Mouse (Mus musculus) intestine, embryonic 15.5 days (tissue): ENCODE measurements around the gene Chmp6. TPM values are rescaled to one million over a fixed set of nuclear protein-coding genes. Genes with fewer than 3 reads are reported as not detected.

Source experiments
- ATAC-seq: fragments of 200-750 bp; cut with Nextera tagmentation; 2 replicates; pipeline ENCODE4 v1.8.0; 2017; ENCODE audit warnings: moderate TSS enrichment, moderate library complexity
- H3K27ac ChIP-seq: fragments of 300-500 bp; sonication (generic); 2 replicates; pipeline ENCODE4 v1.5.1; 2015; ENCODE audit warnings: mild to moderate bottlenecking, inconsistent platforms
- H3K27me3 ChIP-seq: fragments of 300-500 bp; sonication (generic); replicated peaks from 2 replicates; pipeline ENCODE4 v1.6.1; 2015; ENCODE audit warnings: inconsistent platforms
- H3K36me3 ChIP-seq: fragments of 300-500 bp; sonication (generic); 2 replicates; pipeline ENCODE4 v1.6.1; 2015; ENCODE audit warnings: inconsistent platforms
- H3K4me1 ChIP-seq: fragments of 300-500 bp; sonication (generic); replicated peaks from 2 replicates; pipeline ENCODE4 v1.6.1; 2015; ENCODE audit warnings: inconsistent platforms
- H3K4me2 ChIP-seq: fragments of 300-500 bp; sonication (generic); replicated peaks from 2 replicates; pipeline ENCODE4 v1.6.1; 2015; ENCODE audit warnings: mild to moderate bottlenecking, inconsistent platforms
- H3K4me3 ChIP-seq: fragments of 300-500 bp; sonication (generic); replicated peaks from 2 replicates; pipeline ENCODE4 v1.5.1; 2015; ENCODE audit warnings: inconsistent platforms
- H3K9ac ChIP-seq: fragments of 300-500 bp; sonication (generic); 2 replicates; pipeline ENCODE4 v1.6.1; 2015; ENCODE audit warnings: inconsistent platforms
- H3K9me3 ChIP-seq: fragments of 300-500 bp; sonication (generic); 2 replicates; pipeline ENCODE4 v1.6.1; 2016; ENCODE audit warnings: inconsistent platforms
- WGBS: fragments of 180-500 bp; shearing (Covaris S2); methylation state at CpG from one replicate; pipeline ENCODE4 v1.1.7; 2015; 5-methylcytosine and 5-hydroxymethylcytosine counted together
- polyA plus RNA-seq: library from polyadenylated mRNA; unstranded; fragments of >200 nt; fragmentation: Nextera tagmentation; extraction: Ambion mirVana; gene quantifications from 2 replicates; pipeline ENCODE4 v1.2.1, GENCODE M21; 2015

The Chmp6 gene
- polyA plus RNA-seq, 1 experiment from 2014 or later, result 88.0 TPM

- Histone ChIP-seq H3K9me3 (no peaks in the 10 kb centered on the region), H3K4me1 (peaks cover 71% of the 10 kb centered on the region), H3K36me3 (no peaks in the 10 kb centered on the region), H3K9ac (peak overlapping the region; percentile 66; the same call in 1 of the 2 replicates), H3K27me3 (no peaks in the 10 kb centered on the region), H3K27ac (peak overlapping the region; percentile 85), H3K4me2 (peak overlapping the region; percentile 90), H3K4me3 (peak overlapping the region; percentile 74)
- ATAC-seq, result no peak
- 3% methylated on average over 8 of the region's 8 CpGs for WGBS
Observed at GRCm38 (mm10) chr11:119941794-119942193, 28.6 kb downstream of the Chmp6 start.

DNA sequence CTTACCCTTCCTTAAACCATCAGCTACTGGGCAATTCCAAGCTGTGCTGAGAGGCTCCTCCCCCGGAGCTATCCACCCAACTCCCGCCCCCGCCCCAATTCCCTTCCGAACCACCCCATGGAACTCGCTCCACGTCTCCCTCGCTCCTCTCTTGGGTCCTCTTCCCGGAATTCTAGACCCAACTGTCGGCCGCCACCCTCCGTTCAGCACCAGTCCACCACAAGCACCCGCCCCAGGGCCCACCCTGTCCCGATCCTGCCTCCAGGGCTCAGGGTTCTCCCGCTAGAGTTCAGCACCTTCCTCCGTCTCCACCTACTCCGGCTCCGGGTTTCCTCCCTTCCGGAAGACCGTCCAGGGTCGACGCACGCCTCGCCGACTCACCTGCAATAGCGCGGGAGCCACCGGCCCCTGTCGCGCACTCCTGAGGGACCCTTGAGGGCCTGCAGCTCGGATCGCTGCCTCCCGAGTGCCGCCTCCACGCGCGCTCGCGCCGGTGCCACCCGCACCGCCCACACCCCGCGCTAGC, 29.0 kb downstream of the Chmp6 start:
- 0% methylated on average over 43 of the region's 43 CpGs for WGBS
- Histone ChIP-seq H3K4me2 (peak overlapping the region; percentile 90), H3K9me3 (no peaks in the 10 kb centered on the region), H3K9ac (peak overlapping the region; percentile 66), H3K36me3 (no peaks in the 10 kb centered on the region), H3K4me3 (peak overlapping the region; percentile 74), H3K4me1 (peaks cover 67% of the 10 kb centered on the region), H3K27me3 (no peaks in the 10 kb centered on the region), H3K27ac (peak overlapping the region; percentile 85)
- ATAC-seq, result peak; percentile 65

DNA sequence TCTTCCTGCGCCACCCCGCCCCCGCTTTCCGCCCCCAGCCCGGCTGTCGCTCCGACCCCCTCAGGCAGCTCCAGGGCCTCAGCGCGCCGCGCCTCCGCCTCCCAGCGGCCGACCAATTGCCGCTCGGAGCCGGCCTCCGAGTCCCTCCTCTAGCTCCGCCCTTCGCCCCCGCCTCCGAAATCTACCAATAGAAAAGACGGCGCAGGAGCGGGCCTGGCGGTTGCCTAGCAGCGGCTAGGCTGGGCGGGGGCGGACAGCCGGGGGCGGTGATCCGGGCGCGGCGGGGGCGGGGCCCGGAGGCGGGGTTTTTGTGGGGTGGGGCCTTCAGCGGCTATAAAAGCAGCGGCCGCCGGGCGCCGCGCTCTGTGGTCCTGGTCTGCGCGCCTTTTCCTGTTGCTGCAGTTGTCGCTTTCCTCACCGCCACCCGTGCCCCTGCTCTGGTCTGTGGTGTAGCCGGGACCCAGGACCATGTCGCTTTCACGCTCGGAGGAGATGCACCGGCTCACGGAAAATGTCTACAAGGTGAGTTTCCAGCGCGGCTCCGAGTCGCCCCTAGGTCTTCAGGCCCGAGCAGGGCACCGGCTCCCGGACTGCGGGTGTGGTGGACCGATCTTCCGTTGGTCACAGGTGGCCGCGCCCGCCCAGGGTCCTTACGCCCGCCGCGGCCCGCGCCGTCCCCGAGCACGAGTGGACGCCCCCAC, 29.6 kb downstream of the Chmp6 start, which contains the start of gene Baiap2:
Baiap2 (plus strand) TSS at position 37 of the 701 bp plus-strand sequence.
- H3K4me1 ChIP-seq, result peaks cover 60% of the 10 kb centered on the region
- H3K27ac ChIP-seq, result peak within 1 kb of the TSS; percentile 85
- peak within 1 kb of the TSS; percentile 74 for H3K4me3 ChIP-seq
- no peaks in the 10 kb centered on the region for H3K36me3 ChIP-seq
- no peaks in the 10 kb centered on the region for H3K9me3 ChIP-seq
- peak within 1 kb of the TSS; percentile 90 for H3K4me2 ChIP-seq
- under 1% methylated on average over 75 of the region's 79 CpGs for WGBS
- peak within 1 kb of the TSS; percentile 73 for H3K9ac ChIP-seq
- H3K27me3 ChIP-seq, result no peaks in the 10 kb centered on the region
- peak; percentile 95 for ATAC-seq

GRCm38 (mm10) chr11:119943428-119943988, 30.3 kb downstream of the Chmp6 start:
- Histone ChIP-seq H3K4me3 (peak overlapping the region; percentile 63), H3K36me3 (no peaks in the 10 kb centered on the region), H3K27me3 (no peaks in the 10 kb centered on the region), H3K4me1 (peaks cover 59% of the 10 kb centered on the region), H3K4me2 (peak overlapping the region; percentile 90), H3K9ac (peak overlapping the region; percentile 73), H3K27ac (peak overlapping the region; percentile 3; the same call in 1 of the 2 replicates), H3K9me3 (no peaks in the 10 kb centered on the region)
- 3% methylated on average over 32 of the region's 32 CpGs for WGBS
- peak; percentile 24 for ATAC-seq

GRCm38 (mm10) chr11:119945343-119945742, 32.1 kb downstream of the Chmp6 start:
- H3K27me3 ChIP-seq, result no peaks in the 10 kb centered on the region
- ATAC-seq, result no peak
- WGBS, result 61% methylated on average over 7 of the region's 7 CpGs
- no peak overlapping the region for H3K27ac ChIP-seq
- H3K4me1 ChIP-seq, result peaks cover 43% of the 10 kb centered on the region
- H3K9ac ChIP-seq, result no peak overlapping the region
- H3K4me2 ChIP-seq, result 0 out of 2 replicates have a peak overlapping the region, but pooled peaks have one; percentile 3
- no peaks in the 10 kb centered on the region for H3K9me3 ChIP-seq
- H3K4me3 ChIP-seq, result no peak overlapping the region
- no peaks in the 10 kb centered on the region for H3K36me3 ChIP-seq

- Histone ChIP-seq H3K27ac (no peak overlapping the region), H3K27me3 (no peaks in the 10 kb centered on the region), H3K9ac (no peak overlapping the region), H3K4me3 (no peak overlapping the region), H3K36me3 (no peaks in the 10 kb centered on the region), H3K4me2 (no peak overlapping the region), H3K9me3 (no peaks in the 10 kb centered on the region), H3K4me1 (peaks cover 24% of the 10 kb centered on the region)
- ATAC-seq, result no peak
- WGBS, result 97% methylated on average over 1 of the region's 1 CpGs
Observed at GRCm38 (mm10) chr11:119947426-119947825, 34.2 kb downstream of the Chmp6 start.

- H3K27me3 ChIP-seq, result no peaks in the 10 kb centered on the region
- H3K36me3 ChIP-seq, result no peaks in the 10 kb centered on the region
- H3K9me3 ChIP-seq, result no peaks in the 10 kb centered on the region
- WGBS, result 45% methylated on average over 2 of the region's 2 CpGs
- peaks cover 29% of the 10 kb centered on the region for H3K4me1 ChIP-seq
- no peak overlapping the region for H3K4me3 ChIP-seq
- no peak overlapping the region for H3K9ac ChIP-seq
- ATAC-seq, result no peak
- no peak overlapping the region for H3K4me2 ChIP-seq
- H3K27ac ChIP-seq, result no peak overlapping the region
Observed at GRCm38 (mm10) chr11:119947897-119948296, 34.7 kb downstream of the Chmp6 start.

- Histone ChIP-seq H3K27ac (no peak overlapping the region), H3K4me3 (no peak overlapping the region), H3K27me3 (no peaks in the 10 kb centered on the region), H3K4me2 (no peak overlapping the region), H3K9me3 (no peaks in the 10 kb centered on the region), H3K4me1 (peaks cover 32% of the 10 kb centered on the region), H3K36me3 (no peaks in the 10 kb centered on the region), H3K9ac (no peak overlapping the region)
- WGBS, result 58% methylated on average over 4 of the region's 4 CpGs
- no peak for ATAC-seq
Observed at GRCm38 (mm10) chr11:119948305-119948704, 35.1 kb downstream of the Chmp6 start.

DNA sequence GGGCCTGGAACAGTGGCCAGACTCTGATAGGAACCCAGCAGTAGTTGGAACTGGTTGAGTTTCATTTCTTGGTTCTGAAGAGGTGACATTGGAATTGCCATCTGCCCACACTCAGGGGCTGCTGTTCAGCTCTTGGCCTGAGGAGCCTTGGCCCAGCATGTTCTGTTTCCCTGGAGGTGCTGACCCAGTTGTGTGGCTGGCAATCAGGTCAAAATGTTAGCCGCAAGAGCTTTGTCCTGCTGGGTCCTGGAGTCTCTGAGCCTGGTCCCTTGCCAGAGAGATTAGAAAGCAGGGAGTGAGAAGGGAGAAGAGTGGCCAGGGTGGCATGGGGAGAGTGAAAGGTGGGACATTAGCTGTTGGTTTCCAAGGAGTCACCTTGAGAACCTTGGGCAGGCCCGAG, 35.6 kb downstream of the Chmp6 start:
- Histone ChIP-seq H3K4me2 (no peak overlapping the region), H3K9ac (no peak overlapping the region), H3K9me3 (no peaks in the 10 kb centered on the region), H3K4me1 (peaks cover 31% of the 10 kb centered on the region), H3K27me3 (no peaks in the 10 kb centered on the region), H3K27ac (no peak overlapping the region), H3K4me3 (no peak overlapping the region), H3K36me3 (no peaks in the 10 kb centered on the region)
- WGBS, result 82% methylated on average over 2 of the region's 2 CpGs
- no peak for ATAC-seq

- H3K4me3 ChIP-seq, result no peak overlapping the region
- no peak for ATAC-seq
Observed at GRCm38 (mm10) chr11:119950535-119950934, 37.3 kb downstream of the Chmp6 start.

GRCm38 (mm10) chr11:119951326-119951725, 38.1 kb downstream of the Chmp6 start:
- WGBS, result 90% methylated on average over 6 of the region's 6 CpGs
- H3K4me1 ChIP-seq, result peaks cover 37% of the 10 kb centered on the region

More at GRCm38 (mm10) chr11:119950535-119950934, 37.3 kb downstream of the Chmp6 start:
- no peak overlapping the region for H3K4me2 ChIP-seq
- no peak overlapping the region for H3K27ac ChIP-seq
- H3K4me1 ChIP-seq, result peaks cover 34% of the 10 kb centered on the region
- WGBS, result 95% methylated on average over 3 of the region's 3 CpGs
- H3K36me3 ChIP-seq, result no peaks in the 10 kb centered on the region
- no peaks in the 10 kb centered on the region for H3K27me3 ChIP-seq
- H3K9me3 ChIP-seq, result no peaks in the 10 kb centered on the region
- H3K9ac ChIP-seq, result no peak overlapping the region

GRCm38 (mm10) chr11:119952429-119953224, 39.4 kb downstream of the Chmp6 start:
- H3K9ac ChIP-seq, result no peak overlapping the region
- no peak for ATAC-seq
- WGBS, result 64% methylated on average over 5 of the region's 5 CpGs
- no peaks in the 10 kb centered on the region for H3K27me3 ChIP-seq
- H3K4me2 ChIP-seq, result no peak overlapping the region
- H3K9me3 ChIP-seq, result no peaks in the 10 kb centered on the region
- H3K4me3 ChIP-seq, result no peak overlapping the region
- peaks cover 37% of the 10 kb centered on the region for H3K4me1 ChIP-seq
- no peaks in the 10 kb centered on the region for H3K36me3 ChIP-seq
- peak overlapping the region; percentile 51 for H3K27ac ChIP-seq

More at GRCm38 (mm10) chr11:119951326-119951725, 38.1 kb downstream of the Chmp6 start:
- Histone ChIP-seq H3K4me2 (no peak overlapping the region), H3K27me3 (no peaks in the 10 kb centered on the region), H3K4me3 (no peak overlapping the region), H3K9ac (no peak overlapping the region), H3K36me3 (no peaks in the 10 kb centered on the region), H3K9me3 (no peaks in the 10 kb centered on the region), H3K27ac (no peak overlapping the region)
- no peak for ATAC-seq
